In genomic region chr14:111676851-111677291, GRCm38 (mm10) we compare ENCODE assay signal across 9 mouse cellular contexts. TPM values are rescaled to one million over a fixed set of nuclear protein-coding genes. Genes with fewer than 3 reads are reported as not detected.
DNase-seq lines count a peak whose midpoint lies in the region; ATAC-seq and TF ChIP-seq lines count a peak whose summit lies in the region.
"Had no signal": no experiment of that assay in that cellular context is flagged by ENCODE, and none has a peak within 500 bp of the region (broad histone marks: within the 10 kb centered on the region; RNA-seq: fewer than 3 reads in every experiment).

No protein-coding gene starts in this region.

- H3K36me3 ChIP-seq in forebrain, embryonic 15.5 days, result peaks cover 3% of the 10 kb centered on the region; the same call in 1 of the 2 replicates
- H3K36me3 ChIP-seq in neural tube, embryonic 14.5 days (ENCODE audit: control insufficient read depth, insufficient read depth, low read length), result no peaks in the 10 kb centered on the region

- H3K4me2 ChIP-seq in forebrain, embryonic 15.5 days (replicated peaks), result peak overlapping the region; percentile 70
- peak overlapping the region; percentile 70 for H3K4me2 ChIP-seq in neural tube, embryonic 14.5 days (ENCODE audit: low read depth, low read length)

- peak; percentile 17 for ATAC-seq in forebrain, embryonic 15.5 days (replicated peaks)
- ATAC-seq in neural tube, embryonic 14.5 days (ENCODE audit: low read depth), result peak; percentile 25
- ATAC-seq in activated CD4-positive, CD25-positive, alpha-beta regulatory T cell, adult 4 months, result no peak

- no peaks in the 10 kb centered on the region for H3K27me3 ChIP-seq in forebrain, embryonic 15.5 days
- no peaks in the 10 kb centered on the region for H3K27me3 ChIP-seq in neural tube, embryonic 14.5 days (ENCODE audit: control insufficient read depth, insufficient read depth, low read length)

- peak overlapping the region; percentile 97 for H3K27ac ChIP-seq in forebrain, embryonic 15.5 days (replicated peaks)
- peak overlapping the region; percentile 99 for H3K27ac ChIP-seq in left cerebral cortex, adult 2 months
- H3K27ac ChIP-seq in neural tube, embryonic 14.5 days (ENCODE audit: low read depth, low read length), result peak overlapping the region; percentile 97

- no peak for TF ChIP-seq POLR2A in brain, embryonic 14.5 days (IDR thresholded peaks at IDR 0.05; ENCODE audit: borderline replicate concordance, extremely low read depth, insufficient read depth, insufficient read length, poor library complexity, severe bottlenecking)

- intact Hi-C loops in left cerebral cortex, adult 2 months (cut with DNase I), result loop anchor here (5.0 to 10.0 kb wide), 4 partner anchors 192 to 1218 kb away; no protein-coding TSS in a partner anchor

- peaks cover 22% of the 10 kb centered on the region for H3K4me1 ChIP-seq in forebrain, embryonic 15.5 days
- peaks cover 19% of the 10 kb centered on the region for H3K4me1 ChIP-seq in neural tube, embryonic 14.5 days (ENCODE audit: control insufficient read depth, insufficient read depth, low read length)

- no peak for TF ChIP-seq CTCF in brain, embryonic 14.5 days (IDR thresholded peaks at IDR 0.05; ENCODE audit: borderline replicate concordance, extremely low read depth, insufficient read depth, insufficient read length)
- TF ChIP-seq CTCF in left cerebral cortex, adult 2 months (IDR thresholded peaks at IDR 0.05), result no peak

- peak overlapping the region; percentile 78 for H3K4me3 ChIP-seq in forebrain, embryonic 15.5 days
- H3K4me3 ChIP-seq in left cerebral cortex, adult 2 months, result peak overlapping the region; percentile 87
- H3K4me3 ChIP-seq in neural tube, embryonic 14.5 days (ENCODE audit: low read depth, low read length), result peak overlapping the region; percentile 85
- H3K4me3 ChIP-seq: myocyte had no signal

- DNase-seq in MN1 (ENCODE audit: low spot score), result peak; percentile 29
- DNase-seq in brain, embryonic 14.5 days (ENCODE audit: low read depth), result peak; percentile 82
- peak; percentile 50 to 51 for DNase-seq in left cerebral cortex, adult 2 months (ENCODE audit: extremely low spot score in 1 of 2, low spot score in 2 of 2)
- no peak for DNase-seq in kidney, adult 11 months

- no peaks in the 10 kb centered on the region for H3K9me3 ChIP-seq in forebrain, embryonic 15.5 days
- H3K9me3 ChIP-seq in neural tube, embryonic 14.5 days (ENCODE audit: control insufficient read depth, low read length), result no peaks in the 10 kb centered on the region

- H3K9ac ChIP-seq in forebrain, embryonic 15.5 days (replicated peaks), result peak overlapping the region; percentile 78
- H3K9ac ChIP-seq in neural tube, embryonic 14.5 days (replicated peaks; ENCODE audit: low read depth, low read length), result peak overlapping the region; percentile 93

- WGBS in forebrain, embryonic 15.5 days, result under 1% methylated on average over 18 of the region's 18 CpGs
- under 1% methylated on average over 18 of the region's 18 CpGs for WGBS in neural tube, embryonic 14.5 days

RNA-seq across cellular contexts. Expression of gene Slitrk5, which starts 2.0 kb away (rescaled TPM):
- 18.3 and 27.3 TPM in 2 replicates for polyA plus RNA-seq in brain, embryonic 14.5 days (2012; rRNA removed)
- polyA plus RNA-seq in forebrain, embryonic 15.5 days (2015; fragmentation: Nextera tagmentation; extraction: Ambion mirVana), result 22.9 and 24.2 TPM in 2 replicates
- 10 to 100 TPM; 73.7 to 87.0 TPM for total RNA-seq in left cerebral cortex, adult 2 months (2021)
- 36.2 and 36.5 TPM in 2 replicates for polyA plus RNA-seq in neural tube, embryonic 14.5 days (2014; fragmentation: Nextera tagmentation; extraction: Ambion mirVana)
- polyA plus RNA-seq in activated CD4-positive, CD25-positive, alpha-beta regulatory T cell, adult 4 months (2017; shearing (Covaris generic)), result under 1 TPM in 1 of 2 experiments, not detected in 1; 0.07 TPM
- total RNA-seq: common myeloid progenitor, adult 5-6 weeks had no signal

Comparison
In these comparisons a context has a peak if more than half of its experiments do, and no peak if none do; other contexts are left out.
1. RNA of gene Slitrk5, which starts 2.0 kb away (polyA plus RNA-seq): 36.2 to 36.5 TPM in neural tube, embryonic 14.5 days, 18.3 to 27.3 TPM in brain, embryonic 14.5 days and 22.9 to 24.2 TPM in forebrain, embryonic 15.5 days; 0.07 TPM in activated CD4-positive, CD25-positive, alpha-beta regulatory T cell, adult 4 months; every median in the first group is over 10 times any median in the second.
2. Peak in every context shown above with its lines, with median percentiles within 50 percentile points of each other: H3K27ac ChIP-seq and H3K4me3 ChIP-seq.